Mouse (Mus musculus) lung, adult 18-20 months (tissue): ENCODE measurements around the gene Rap1b.

ENCODE experiments used
- DNase-seq, 2 experiments: peaks; one replicate each; pipeline ENCODE4 v3.0.0; 2022; ENCODE audit warnings: mixed read lengths in 2 of 2

The Rap1b gene

DNA sequence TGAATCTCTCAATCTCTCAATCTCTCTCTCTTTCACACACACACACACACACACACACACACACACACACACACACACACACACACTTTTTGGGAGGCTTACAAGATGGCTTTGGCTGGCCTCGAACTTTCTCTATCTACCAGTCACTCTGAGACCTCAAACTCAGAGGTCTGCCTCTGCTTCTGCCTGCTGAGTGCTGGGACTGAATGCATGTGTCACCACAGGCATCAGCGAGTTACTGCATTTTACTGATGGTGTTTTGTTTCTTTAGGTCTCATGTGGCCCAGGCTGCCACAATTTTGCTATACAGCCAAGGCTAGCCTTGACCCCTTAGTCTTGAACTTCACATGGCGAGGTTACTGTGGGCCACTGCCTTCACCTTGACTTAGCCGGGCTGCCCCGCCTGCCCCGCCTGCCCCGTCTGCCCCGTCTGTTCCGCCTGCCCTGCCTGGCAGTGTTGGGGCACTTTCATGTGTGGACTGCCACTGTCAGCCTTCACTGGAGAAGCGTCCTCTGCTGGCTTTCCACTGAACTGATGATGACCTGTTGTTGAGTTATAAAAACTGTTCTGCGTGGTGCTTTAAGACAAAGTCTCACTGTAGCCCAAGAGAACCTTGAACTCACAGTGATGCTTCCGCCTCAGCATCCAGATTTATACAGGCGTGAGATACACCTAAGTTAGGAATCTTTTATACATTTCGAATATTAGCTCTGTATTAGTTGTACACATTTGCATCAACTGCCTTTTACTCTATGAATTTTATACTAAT, 63.2 kb downstream of the Rap1b start:
- DNase-seq = no peak

DNA sequence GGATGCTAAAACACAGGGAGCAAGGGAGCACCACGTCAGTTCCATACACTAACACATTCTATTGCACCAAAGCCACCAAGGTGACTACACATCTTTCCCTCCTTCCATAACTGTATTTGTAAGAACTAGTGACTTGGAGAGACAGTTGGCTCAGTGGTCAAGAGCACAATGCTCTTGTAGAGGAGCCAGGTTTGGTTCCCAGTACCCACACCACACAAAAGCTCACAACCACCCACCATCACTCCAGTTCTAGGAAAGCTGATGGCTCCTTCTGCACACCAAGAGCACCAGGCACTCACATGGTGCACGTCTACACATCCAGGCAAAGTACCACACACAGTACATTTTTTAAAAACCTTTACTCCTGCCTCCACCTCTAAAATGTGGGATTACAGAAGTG, 63.8 kb downstream of the Rap1b start:
- no peak for DNase-seq

- DNase-seq = no peak
Measured at GRCm38 (mm10) chr10:117781021-117781725, 64.7 kb downstream of the Rap1b start.

GRCm38 (mm10) chr10:117780306-117780911, 65.4 kb downstream of the Rap1b start:
- DNase-seq = no peak

DNA sequence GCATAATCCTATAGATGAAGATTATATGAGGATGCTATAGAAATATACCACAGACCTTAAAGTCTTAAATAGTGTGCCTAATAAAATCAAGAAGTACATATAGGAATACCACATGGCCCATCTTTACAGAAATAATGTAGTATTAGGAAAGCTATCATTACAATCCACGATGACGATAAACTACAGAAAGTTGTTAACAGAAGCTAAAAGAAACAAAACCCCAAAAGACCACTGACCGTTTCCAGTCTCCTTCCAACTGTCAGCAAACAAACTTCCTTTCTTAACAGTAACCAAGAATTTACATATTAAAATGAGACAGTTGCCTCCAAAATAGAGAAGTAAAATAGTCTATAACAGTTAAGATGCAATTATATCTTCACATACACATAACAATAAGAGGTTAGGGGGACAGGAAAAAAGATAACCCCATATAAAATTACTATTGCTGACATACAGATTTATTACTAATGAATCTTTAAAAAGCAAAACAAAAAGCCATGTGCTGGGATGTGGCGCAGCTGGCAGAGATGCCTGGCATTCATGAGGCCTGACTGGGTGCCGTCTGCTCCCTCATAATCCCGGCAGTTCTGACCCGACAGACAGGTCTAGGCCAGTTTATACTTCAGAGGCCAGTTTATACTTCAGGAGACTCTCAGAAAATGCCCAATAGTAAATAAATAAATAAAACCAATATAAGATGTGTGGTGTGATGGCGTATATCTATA, 66.1 kb downstream of the Rap1b start:
- no peak for DNase-seq

GRCm38 (mm10) chr10:117778951-117779350, 66.9 kb downstream of the Rap1b start:
- DNase-seq = no peak

- DNase-seq = no peak
Measured at GRCm38 (mm10) chr10:117778328-117778910, 67.4 kb downstream of the Rap1b start.

- no peak for DNase-seq
Measured at GRCm38 (mm10) chr10:117777501-117778327, 68.1 kb downstream of the Rap1b start.

GRCm38 (mm10) chr10:117777103-117777470, 68.7 kb downstream of the Rap1b start:
- no peak for DNase-seq

GRCm38 (mm10) chr10:117776281-117777102, 69.3 kb downstream of the Rap1b start:
- DNase-seq = no peak

DNA sequence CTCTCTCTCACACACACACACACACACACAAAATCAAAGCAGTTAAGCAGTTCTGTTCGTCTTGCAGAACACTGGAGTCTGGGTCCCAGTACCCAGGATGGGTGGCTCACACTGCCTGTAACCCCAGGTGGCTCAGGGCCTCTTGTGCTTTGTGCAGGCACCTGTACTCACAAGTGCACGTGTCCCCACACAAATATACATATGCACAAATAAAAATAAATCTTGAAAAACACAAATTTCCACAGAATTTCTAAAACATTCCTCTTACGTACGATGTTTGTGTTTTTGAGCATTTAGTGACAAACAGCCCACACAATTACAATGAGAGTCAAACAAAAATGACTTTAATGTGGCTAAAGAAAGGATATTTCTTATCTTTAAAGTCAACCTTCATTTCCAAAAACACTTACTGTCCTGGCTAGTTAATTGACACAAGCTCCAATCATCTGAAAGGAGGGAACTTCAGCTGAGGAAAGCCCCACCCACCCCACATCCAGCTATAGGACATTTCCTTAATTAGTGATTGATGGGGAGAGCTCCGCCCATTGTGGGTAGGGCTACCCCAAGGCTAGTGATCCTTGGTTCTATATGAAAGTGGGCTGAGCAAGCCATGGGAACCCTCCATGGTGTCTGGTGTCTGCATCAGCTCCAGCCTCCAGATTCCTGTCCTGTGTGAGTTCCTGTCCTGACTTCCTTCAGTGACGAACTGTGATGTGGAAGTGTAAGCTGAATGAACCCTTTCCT, 70.3 kb downstream of the Rap1b start:
- DNase-seq = no peak

- no peak for DNase-seq
Measured at GRCm38 (mm10) chr10:117774817-117775120, 71.1 kb downstream of the Rap1b start.

GRCm38 (mm10) chr10:117774011-117774816, 71.6 kb downstream of the Rap1b start:
- no peak for DNase-seq

DNA sequence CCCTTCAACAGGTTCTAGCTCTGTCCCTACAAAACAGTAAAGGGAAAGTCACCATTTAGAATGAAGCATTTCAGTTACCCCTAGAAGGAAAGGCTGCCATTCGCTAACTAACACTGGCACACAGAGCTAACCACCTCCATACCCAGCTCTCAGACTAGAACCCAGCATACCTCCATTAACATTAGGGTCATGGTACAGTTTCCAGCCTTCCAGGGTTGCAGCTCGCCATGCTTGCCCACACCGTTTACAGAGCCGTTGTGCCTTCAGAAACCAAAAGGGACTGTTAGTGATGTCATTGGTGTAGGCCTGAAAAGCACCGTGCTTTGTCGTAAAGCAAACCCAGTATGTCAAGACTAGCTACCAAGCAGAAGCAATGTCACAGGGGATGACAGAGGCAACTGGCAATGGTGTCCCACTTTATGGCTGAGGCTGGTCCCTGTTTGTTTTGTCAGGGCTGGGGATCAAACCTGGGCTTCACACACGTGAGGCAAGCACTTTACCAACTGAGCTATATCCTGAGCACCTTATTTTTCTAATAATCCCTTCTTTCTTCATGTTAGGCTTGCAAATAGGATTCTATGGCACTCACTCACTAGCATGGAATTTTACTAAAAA, 72.6 kb downstream of the Rap1b start:
- no peak for DNase-seq

DNA sequence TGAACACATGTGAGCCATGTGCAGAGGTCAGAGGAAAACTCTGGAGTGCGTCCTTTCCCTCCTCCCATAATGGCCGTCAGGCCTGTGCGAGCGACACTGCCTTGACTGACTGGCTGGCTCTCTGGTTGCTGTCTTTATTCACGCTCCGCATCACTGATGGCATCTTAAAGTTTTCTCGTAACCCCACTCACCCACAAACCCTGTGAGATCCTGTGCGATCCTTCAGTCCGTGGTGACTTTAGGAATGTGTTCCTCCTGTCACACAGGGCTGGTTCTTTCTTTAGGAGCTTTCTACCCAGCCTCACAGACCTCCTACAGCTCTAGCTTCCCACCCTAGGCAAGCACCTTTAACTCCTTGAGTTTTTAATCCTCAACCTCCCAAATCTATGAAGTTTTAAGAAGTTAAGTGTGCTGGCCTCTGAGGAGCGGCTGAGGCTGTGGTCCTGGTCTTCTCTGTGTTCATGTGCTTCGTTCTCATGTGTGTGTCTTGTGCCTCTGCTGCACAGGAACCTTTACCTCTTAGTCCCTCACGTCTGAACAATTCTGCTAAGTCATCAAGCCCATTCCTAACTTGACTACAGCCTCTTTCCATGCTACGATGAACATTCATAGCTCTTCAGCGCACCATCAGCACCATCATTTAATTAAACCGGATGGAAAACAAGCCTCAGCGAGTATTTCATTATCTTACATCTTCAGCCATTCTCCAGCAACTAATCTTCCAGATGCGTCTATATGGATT, 73.3 kb downstream of the Rap1b start:
- no peak for DNase-seq

DNA sequence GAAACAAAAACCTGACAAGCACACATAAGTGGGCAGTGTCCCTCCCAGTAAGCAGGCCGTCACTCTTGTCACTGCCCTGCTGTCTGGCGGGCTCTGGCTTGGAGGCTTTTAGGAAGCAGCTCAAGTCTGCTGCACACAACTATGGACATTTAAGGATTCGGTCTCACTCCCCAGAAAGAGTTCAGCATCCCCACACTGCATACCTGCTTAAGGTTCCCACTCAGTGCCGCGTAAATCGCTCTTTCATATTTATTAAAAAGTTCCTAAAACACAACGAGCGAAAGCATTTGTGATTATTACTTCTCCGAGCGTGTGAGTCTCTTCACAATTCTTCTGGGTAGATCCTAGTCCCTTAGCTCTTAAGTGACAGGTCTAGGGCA, 74.7 kb downstream of the Rap1b start:
- DNase-seq = no peak

DNA sequence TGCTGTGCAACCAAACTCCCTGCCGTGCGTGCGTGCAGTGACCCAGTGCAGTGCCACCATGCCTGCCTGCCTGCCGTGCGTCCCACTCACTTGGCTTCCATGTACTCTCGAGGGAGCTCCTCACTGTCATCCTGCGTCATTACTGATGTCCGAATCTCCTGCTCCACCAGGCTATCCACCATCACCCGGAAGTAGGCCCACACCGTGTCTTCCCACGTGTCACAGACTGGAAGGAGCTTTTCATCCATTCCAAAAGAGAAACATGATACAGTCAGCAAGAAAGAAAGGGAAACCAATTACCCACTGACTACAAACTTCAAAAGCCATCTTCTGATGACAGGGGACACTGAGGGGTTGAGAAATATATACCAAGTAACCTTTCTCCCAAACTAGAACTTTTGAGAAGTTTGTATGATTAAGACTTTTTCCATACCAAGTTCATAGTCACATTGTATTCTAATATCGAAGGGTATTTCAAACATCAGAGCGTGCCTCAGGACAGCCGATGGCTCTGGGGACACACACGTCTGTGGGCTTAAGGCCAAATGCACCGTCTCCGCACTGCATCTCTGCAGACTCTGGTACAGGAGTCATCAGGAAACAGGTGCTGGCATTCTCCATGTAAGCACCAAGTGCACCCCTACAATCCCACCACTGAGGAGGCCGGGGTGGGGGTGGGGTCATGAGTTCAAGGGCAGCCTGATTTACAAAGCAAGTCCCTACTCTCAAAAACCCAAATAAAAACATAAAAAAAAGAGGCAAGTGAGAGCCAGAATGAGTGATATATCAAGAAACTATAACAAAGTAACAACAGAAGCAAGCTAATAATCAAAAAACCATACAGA, 75.3 kb downstream of the Rap1b start:
- no peak for DNase-seq
